Mouse (Mus musculus) left cerebral cortex, adult 8-10 months (tissue): Measurements from ENCODE around the gene Rbp7. TPM values are rescaled to one million over a fixed set of nuclear protein-coding genes. Genes with fewer than 3 reads are reported as not detected.
"Not testable (repeated sequence)": the region's sequence is repeated elsewhere in the genome, so short reads cannot be mapped to it uniquely, and the experiment has no call there.

Source experiments
- DNase-seq, 2 experiments: peaks; one replicate each; pipeline ENCODE4 v3.0.0; 2022; ENCODE audit warnings: low spot score in 2 of 2
- total RNA-seq, 4 experiments: library from RNA; stranded (reverse); gene quantifications; 2 replicates each; pipeline ENCODE4 v1.2.4; 2022

Gene Rbp7
- total RNA-seq, 4 experiments from 2014 or later, result not detected

DNA sequence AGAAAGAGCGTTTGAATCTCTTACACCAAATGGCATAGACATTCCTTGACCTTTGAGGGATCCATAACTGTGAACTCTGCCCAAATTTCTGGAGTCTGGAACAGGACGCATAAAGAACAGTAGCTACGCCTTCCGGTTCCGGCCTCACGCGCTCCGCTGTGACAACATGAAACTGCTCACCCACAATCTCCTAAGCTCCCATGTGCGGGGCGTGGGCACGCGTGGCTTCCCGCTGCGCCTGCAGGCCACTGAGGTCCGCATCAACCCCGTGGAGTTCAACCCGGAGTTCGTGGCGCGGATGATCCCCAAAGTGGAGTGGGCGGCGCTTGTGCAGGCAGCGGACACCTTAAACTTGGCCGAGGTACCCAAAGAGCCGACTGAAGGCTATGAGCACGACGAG lies 2.4 kb upstream of the Rbp7 start:
- not testable (repeated sequence) for DNase-seq

- no peak for DNase-seq
Observed at GRCm38 (mm10) chr4:149454263-149454662, 515 bp downstream of the Rbp7 start.

- no peak for DNase-seq
Observed at GRCm38 (mm10) chr4:149453656-149454055, 1.1 kb downstream of the Rbp7 start.

DNA sequence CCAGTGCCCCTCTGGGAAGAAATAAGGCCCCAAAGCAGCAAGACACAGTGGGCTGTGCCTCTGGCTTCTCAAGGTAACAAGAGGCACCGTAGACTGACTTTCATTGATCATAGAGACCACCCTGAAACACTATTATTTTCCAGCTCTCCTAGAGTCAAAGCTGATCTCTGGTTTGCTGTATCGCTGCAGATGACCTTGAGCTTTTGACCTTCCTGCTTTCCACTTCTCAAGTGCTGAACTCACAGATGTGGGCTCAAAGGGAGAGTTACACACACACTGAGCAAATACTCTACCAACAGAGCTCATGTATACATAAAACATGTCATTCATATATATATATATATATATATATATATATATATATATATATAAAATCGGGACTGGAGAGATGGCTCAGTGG lies 4.1 kb downstream of the Rbp7 start:
- no peak for DNase-seq

GRCm38 (mm10) chr4:149446309-149446708 lies 8.5 kb downstream of the Rbp7 start:
- DNase-seq, result no peak

DNA sequence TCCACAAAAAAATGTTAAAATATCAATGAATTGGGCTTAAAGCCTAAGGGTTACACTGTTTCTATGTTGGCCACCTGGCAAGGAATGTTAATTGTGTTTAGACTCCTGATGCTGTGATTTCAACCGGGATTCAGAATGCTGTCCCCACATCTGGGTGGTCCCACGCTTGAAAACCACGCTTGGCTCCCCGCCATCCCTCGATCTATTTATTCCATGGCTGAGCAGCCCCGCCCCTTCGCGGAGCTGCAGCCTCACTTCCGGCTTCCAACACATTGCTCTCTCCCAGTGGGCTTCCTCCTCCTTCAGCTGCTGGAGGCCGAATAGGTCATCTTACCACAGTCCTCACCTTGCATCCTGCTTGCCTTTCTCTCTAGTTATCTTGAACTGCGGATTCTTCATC lies 8.9 kb downstream of the Rbp7 start:
- DNase-seq, result peak in 1 of 2 experiments; percentile 40

- DNase-seq, result peak; percentile 67 to 81
Observed at GRCm38 (mm10) chr4:149444964-149445701, 9.6 kb downstream of the Rbp7 start.

GRCm38 (mm10) chr4:149444465-149444864 lies 10.3 kb downstream of the Rbp7 start:
- no peak for DNase-seq

DNA sequence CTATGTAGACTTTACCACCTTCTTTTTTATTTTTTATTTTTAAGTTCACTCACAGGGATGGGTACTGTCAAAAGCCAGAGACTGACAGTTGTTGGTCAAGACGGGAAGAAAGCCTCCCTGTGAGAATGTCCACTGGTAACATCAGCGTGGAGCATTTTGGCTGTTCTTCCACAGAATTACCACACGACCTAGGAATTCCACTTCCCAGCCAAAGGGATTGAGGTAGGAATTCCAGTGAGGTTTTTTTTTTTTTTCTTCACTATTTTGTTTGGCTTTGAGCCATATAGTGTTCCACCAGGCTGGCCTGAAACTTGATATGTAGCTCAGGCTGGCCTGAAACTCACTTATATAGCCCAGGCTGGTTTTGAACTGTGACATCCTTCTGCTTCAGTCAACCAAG lies 12.3 kb downstream of the Rbp7 start:
- no peak for DNase-seq

DNA sequence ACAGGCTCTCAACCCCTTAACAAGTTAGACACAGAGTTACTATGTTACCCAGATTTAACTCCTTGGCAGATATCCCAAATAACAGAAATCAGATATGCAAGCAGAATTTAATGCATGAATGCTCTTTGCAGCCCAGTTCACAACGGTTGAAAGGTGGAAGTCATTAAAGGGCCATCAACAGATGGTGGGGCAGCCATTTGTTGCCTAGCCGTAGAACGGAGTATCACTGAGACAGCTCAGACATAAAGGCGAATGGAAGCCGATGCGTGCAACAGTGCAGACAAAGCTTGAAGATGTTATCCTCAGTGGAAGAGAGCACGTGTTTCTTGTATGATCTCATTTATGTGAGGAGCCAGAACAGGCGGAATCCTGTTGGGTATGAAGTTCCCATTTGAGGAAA lies 14.2 kb downstream of the Rbp7 start:
- DNase-seq, result no peak

- DNase-seq, result not testable (repeated sequence)
Observed at GRCm38 (mm10) chr4:149431887-149432286, 22.9 kb downstream of the Rbp7 start.

- no peak for DNase-seq
Observed at GRCm38 (mm10) chr4:149429592-149429991, 25.2 kb downstream of the Rbp7 start.

- peak; percentile 83 to 99 for DNase-seq
Observed at GRCm38 (mm10) chr4:149426325-149427199, 28.2 kb downstream of the Rbp7 start, which contains the start of gene Ube4b. Gene Ube4b, minus strand, starts transcription at chr4:149426749.

DNA sequence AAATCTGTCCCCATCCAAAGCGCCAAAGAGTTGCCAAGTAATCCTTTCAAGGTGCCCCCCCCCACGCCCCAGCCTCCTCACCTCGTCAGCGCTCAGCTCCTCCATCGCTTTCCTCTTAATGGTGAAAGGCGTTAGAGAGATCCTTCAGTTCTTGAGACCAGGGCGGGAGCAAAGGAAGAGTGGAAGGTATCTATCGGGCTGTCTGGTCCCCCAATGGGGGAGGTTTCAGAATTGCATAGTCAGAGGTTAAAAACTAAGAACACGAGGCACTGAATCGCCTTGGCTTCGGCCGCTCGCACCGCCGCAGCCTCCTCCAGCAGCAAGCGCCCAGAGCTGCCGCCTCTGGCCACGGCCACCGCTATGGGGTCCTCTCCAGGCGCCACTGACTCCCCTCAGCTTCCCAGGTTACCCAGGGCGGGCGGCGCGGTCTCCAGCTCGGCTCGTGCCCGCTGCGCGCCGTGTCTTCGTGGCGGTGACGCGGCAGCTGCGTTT lies 28.9 kb downstream of the Rbp7 start:
- DNase-seq, result peak in 1 of 2 experiments; percentile 53

GRCm38 (mm10) chr4:149424755-149425154 lies 30.0 kb downstream of the Rbp7 start:
- no peak for DNase-seq

DNA sequence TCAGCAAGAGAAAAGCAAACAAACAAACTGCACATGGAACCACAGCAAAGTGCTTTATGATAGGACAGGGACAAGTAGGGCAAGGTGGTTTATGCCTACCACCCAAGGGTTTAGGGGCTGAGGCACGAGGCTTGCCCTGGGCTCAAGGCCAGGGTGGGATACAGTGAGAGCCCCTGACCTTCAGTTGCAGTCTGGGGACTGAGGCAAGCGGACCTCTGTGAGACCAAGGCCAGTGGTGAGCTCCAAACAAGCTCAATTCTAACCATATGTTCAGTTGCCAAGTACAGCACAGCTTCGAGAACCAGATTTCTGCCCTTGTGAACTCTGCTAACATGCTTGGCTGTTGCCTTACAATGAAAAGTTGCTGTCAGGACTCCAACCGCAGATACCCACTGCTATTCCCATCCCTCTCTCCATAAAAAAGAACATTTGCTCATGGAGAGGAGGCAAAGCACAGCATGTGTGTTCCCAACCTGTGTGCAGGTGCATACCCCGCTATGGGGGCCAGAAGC lies 36.9 kb downstream of the Rbp7 start:
- DNase-seq, result no peak

- DNase-seq, result no peak
Observed at GRCm38 (mm10) chr4:149416986-149417385, 37.8 kb downstream of the Rbp7 start.

DNA sequence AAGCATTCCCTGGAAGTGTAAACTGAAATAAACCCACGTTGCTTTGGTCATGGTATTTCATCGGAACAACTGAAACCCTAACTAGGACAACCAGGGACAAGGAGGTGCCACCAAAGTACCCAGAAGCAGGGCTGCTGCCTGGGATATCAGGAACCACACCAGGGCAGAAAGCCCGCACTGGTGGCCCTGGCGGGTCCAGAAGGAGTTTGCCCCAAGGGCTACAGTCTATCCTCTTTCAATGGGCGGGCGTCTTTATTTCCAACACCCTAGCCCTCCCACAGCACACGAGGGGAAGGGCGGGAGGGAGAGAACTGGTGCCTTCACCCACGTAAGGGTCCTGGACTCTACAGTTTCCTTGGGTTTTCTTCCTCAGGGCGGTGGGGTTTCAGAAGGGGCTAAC lies 38.4 kb downstream of the Rbp7 start:
- no peak for DNase-seq

GRCm38 (mm10) chr4:149415651-149416169 lies 39.1 kb downstream of the Rbp7 start:
- no peak for DNase-seq

- DNase-seq, result no peak
Observed at GRCm38 (mm10) chr4:149414259-149414658, 40.5 kb downstream of the Rbp7 start.

DNA sequence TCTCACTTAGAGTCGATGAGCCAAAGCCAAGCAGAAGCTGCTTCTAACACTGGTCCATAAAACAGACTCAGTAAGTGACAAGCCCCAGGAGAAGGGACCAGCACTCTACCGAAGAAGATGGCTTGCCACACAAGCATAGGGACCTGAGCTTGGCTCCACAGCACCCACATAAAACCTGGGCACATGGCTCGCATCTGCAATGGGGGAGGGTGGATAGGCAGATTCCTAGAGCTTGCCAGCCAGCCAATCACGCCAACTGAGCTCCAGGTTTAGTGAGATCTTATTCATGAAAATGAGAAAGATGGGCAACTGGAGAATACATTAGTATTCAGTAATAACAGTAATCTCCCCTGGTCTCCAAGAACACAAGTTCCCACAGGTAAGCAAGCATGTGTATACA lies 45.0 kb downstream of the Rbp7 start:
- no peak for DNase-seq

GRCm38 (mm10) chr4:149408331-149408730 lies 46.4 kb downstream of the Rbp7 start:
- DNase-seq, result no peak
